Mouse (Mus musculus) lung, embryonic 16.5 days (tissue): Measurements from ENCODE around the gene Agrp. TPM values are rescaled to one million over a fixed set of nuclear protein-coding genes. Genes with fewer than 3 reads are reported as not detected.
A peak's percentile ranks its signal among the peaks of the same experiment; 100 is the strongest.

Experiments used
- ATAC-seq: fragments of 200-750 bp; cut with Nextera tagmentation; 2 replicates; pipeline ENCODE4 v1.8.0; 2017; ENCODE audit warnings: low read depth, mild to moderate bottlenecking, moderate library complexity
- H3K27ac ChIP-seq: fragments of 300-500 bp; sonication (generic); 2 replicates; pipeline ENCODE4 v1.5.1; 2014; ENCODE audit warnings: mild to moderate bottlenecking, control low read depth, low read length
- H3K27me3 ChIP-seq: fragments of 300-500 bp; sonication (generic); 2 replicates; pipeline ENCODE4 v1.6.1; 2014; ENCODE audit warnings: low read depth, low read length, mixed read lengths; ENCODE audit not compliant: control insufficient read depth, insufficient read depth
- H3K36me3 ChIP-seq: fragments of 300-500 bp; sonication (generic); 2 replicates; pipeline ENCODE4 v1.6.1; 2014; ENCODE audit warnings: low read length; ENCODE audit not compliant: control insufficient read depth, insufficient read depth
- H3K4me1 ChIP-seq: fragments of 300-500 bp; sonication (generic); replicated peaks from 2 replicates; pipeline ENCODE4 v1.6.1; 2014; ENCODE audit warnings: low read length, mixed read lengths; ENCODE audit not compliant: control insufficient read depth, insufficient read depth
- H3K4me2 ChIP-seq: fragments of 300-500 bp; sonication (generic); 2 replicates; pipeline ENCODE4 v1.6.1; 2014; ENCODE audit warnings: low read depth, low read length, control low read depth
- H3K4me3 ChIP-seq: fragments of 300-500 bp; sonication (generic); 2 replicates; pipeline ENCODE4 v1.5.1; 2014; ENCODE audit warnings: mild to moderate bottlenecking, low read length, control low read depth
- H3K9ac ChIP-seq: fragments of 300-500 bp; sonication (generic); 2 replicates; pipeline ENCODE4 v1.6.1; 2014; ENCODE audit warnings: low read length, control low read depth
- H3K9me3 ChIP-seq: fragments of 300-500 bp; sonication (generic); 2 replicates; pipeline ENCODE4 v1.6.1; 2016; ENCODE audit warnings: low read length; ENCODE audit not compliant: control insufficient read depth
- WGBS: fragments of 180-500 bp; shearing (Covaris S2); extraction: QIAGEN DNeasy Blood & Tissue Kit; methylation state at CpG from one replicate; pipeline ENCODE4 v1.1.7; 2014; 5-methylcytosine and 5-hydroxymethylcytosine counted together
- polyA plus RNA-seq: library from polyadenylated mRNA; unstranded; fragments of >200 nt; fragmentation: Nextera tagmentation; extraction: Ambion mirVana; gene quantifications from 2 replicates; pipeline ENCODE4 v1.2.1, GENCODE M21; 2015

Agrp gene
- polyA plus RNA-seq, 1 experiment from 2014 or later = 0.60 TPM

DNA sequence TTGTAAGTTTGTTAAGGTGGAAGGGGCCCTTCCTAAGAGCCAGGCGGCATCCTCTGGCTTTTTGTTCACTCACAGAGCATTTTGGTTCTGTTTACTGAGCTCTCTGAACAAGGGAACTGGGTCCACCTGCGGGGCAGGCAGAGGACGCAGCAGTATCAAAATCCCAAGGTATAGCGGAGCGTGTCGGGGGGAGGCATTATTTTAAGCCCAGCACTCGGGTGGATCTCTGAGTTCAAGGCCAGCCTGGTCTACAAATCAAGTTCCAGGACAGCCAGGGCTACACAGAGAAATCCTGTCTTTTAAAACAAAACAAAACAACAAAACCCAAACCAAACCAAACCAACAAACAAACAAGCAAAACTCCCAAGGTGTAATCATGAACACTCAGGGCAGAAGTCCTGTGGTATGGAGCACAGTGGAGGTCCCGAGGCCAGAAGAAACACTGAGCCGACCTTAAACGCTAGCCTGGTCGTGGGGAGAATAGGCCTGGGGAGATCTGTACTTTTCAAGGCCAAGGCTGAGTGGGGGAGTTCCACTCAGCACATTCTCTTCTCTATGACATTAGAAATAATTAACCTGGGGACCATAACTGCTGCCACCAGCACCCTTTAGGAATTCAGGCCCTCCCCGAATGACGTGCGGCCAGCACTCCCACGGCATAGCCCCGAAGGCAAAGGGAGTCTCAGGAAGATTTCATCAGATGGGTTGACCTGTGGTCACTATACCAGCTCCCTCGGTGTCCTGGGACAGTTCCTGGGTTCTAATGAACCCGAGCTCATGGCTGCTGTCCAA is 42.5 kb downstream of the Agrp start:
- no peak overlapping the region for H3K4me2 ChIP-seq
- no peak for ATAC-seq
- no peaks in the 10 kb centered on the region for H3K36me3 ChIP-seq
- peaks cover 13% of the 10 kb centered on the region for H3K4me1 ChIP-seq
- H3K27ac ChIP-seq = no peak overlapping the region
- WGBS = 57% methylated on average over 18 of the region's 18 CpGs
- H3K4me3 ChIP-seq = no peak overlapping the region
- no peaks in the 10 kb centered on the region for H3K9me3 ChIP-seq
- H3K9ac ChIP-seq = no peak overlapping the region
- no peaks in the 10 kb centered on the region for H3K27me3 ChIP-seq

DNA sequence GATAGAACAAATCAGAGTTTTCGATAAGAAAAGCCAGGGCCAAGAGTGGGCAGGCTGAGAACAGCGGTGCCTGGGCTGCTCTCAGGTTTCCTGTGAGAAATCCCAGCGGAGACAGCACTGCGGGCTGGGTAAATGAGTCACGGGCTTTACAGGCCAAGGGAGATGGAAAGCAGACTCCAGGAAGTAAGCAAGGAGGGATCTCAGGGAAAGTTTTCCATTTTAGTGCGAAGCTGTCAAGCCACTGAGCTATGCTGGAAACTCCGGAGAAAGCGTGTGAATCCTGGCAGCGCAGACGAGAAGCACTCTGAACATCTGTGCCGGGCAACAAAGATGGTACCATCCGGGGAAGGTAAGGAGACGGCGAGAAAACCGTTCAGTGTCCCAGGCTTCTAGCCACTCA is 43.3 kb downstream of the Agrp start:
- peaks cover 13% of the 10 kb centered on the region for H3K4me1 ChIP-seq
- H3K36me3 ChIP-seq = no peaks in the 10 kb centered on the region
- ATAC-seq = no peak
- WGBS = 17% methylated on average over 15 of the region's 15 CpGs
- H3K27me3 ChIP-seq = no peaks in the 10 kb centered on the region
- H3K4me2 ChIP-seq = peak overlapping the region; percentile 34
- peak overlapping the region; percentile 14; the same call in 1 of the 2 replicates for H3K9ac ChIP-seq
- no peak overlapping the region for H3K4me3 ChIP-seq
- no peaks in the 10 kb centered on the region for H3K9me3 ChIP-seq
- no peak overlapping the region; the same call in 1 of the 2 replicates for H3K27ac ChIP-seq

DNA sequence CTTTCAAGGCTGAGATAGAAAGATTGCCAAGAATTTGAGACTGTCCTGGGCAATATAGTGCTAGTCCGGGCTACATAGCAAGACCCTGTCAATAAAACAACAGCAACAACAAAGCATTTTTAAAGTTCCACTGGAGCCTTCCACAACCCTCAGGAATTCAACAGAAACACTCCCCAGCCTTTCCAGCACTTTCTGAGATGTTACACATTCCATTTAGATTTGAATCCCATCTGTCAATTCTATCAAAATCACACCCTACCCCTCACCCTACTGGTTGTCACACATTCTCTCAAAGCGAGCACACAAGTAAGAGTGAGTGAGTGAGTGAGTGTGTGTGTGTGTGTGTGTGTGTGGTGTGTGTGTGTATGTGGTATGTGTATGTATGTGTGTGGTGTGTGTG is 44.8 kb downstream of the Agrp start:
- ATAC-seq = no peak

DNA sequence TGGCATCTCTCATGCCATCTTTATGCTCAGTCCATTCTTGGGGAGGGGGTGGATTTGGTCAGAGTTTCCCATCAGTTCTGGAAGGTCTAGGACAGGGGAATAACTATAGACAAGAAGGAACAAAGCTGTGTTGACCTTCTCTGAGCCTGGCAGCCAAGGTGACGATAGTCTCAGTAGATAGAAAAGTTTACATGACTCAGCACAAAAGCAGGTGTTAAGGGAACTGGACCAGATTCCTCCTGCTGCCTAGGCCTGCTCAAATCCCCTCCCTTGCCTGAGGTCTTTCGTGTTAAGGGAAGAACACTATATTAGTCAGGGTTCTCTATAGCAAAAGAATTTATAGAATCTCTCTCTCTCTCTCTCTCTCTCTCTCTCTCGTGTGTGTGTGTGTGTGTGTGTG is 57.5 kb downstream of the Agrp start:
- Histone ChIP-seq H3K4me2 (no peak overlapping the region), H3K27me3 (no peaks in the 10 kb centered on the region), H3K9me3 (no peaks in the 10 kb centered on the region), H3K4me1 (no peaks in the 10 kb centered on the region), H3K36me3 (no peaks in the 10 kb centered on the region), H3K27ac (no peak overlapping the region), H3K9ac (no peak overlapping the region), H3K4me3 (no peak overlapping the region)
- no peak for ATAC-seq
- WGBS = 59% methylated on average over 3 of the region's 3 CpGs

More for the DNA sequence above, 44.8 kb downstream of the Agrp start:
- peaks cover 13% of the 10 kb centered on the region for H3K4me1 ChIP-seq
- no peak overlapping the region for H3K9ac ChIP-seq
- no peak overlapping the region for H3K27ac ChIP-seq
- 58% methylated on average over 2 of the region's 2 CpGs for WGBS
- no peak overlapping the region for H3K4me2 ChIP-seq
- no peak overlapping the region for H3K4me3 ChIP-seq
- H3K9me3 ChIP-seq = no peaks in the 10 kb centered on the region
- no peaks in the 10 kb centered on the region for H3K27me3 ChIP-seq
- no peaks in the 10 kb centered on the region for H3K36me3 ChIP-seq

DNA sequence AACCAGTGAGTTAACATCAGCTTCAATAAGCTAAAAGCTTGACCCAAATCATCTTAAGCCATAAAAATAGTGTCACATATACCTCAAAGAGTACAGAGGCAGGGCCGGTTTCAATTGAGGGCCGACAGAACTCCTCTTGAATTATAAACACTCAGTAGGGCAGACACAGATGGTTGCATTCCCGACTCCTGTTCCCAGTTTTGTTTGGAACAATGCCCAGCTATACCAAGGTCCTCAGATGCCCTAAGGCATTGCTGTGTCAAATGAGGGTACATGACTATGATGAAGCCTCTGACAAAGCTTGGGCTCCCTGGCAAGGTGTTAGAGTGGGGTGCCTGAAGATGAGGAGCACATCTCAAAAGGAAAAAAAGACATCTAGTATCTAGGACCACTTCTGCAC is 61.7 kb downstream of the Agrp start:
- Histone ChIP-seq H3K36me3 (no peaks in the 10 kb centered on the region), H3K4me1 (no peaks in the 10 kb centered on the region), H3K27ac (no peak overlapping the region), H3K9me3 (no peaks in the 10 kb centered on the region), H3K9ac (no peak overlapping the region), H3K27me3 (no peaks in the 10 kb centered on the region), H3K4me3 (no peak overlapping the region), H3K4me2 (no peak overlapping the region)
- WGBS = 37% methylated on average over 3 of the region's 3 CpGs
- ATAC-seq = no peak

DNA sequence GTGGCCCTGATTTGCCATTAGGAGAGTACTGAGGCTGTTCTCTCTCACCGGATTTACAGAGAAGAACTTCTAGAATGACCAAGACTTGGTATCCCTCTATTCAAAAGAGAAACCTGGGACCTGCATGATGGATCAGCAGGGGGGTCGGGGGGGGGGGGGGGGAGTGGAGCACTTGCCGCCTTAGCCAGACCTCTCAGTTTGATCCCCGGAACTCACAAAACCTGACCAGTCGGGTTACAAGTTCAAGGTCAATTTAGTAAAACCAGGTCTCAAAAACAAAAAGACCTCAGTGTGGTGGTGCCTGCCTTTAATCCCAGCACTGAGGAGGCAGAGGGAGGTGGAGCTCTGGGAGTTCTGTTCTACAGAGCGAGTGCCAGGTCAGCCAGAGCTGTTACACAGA is 62.5 kb downstream of the Agrp start:
- Histone ChIP-seq H3K9me3 (no peaks in the 10 kb centered on the region), H3K4me2 (no peak overlapping the region), H3K36me3 (no peaks in the 10 kb centered on the region), H3K4me3 (no peak overlapping the region), H3K27ac (no peak overlapping the region), H3K4me1 (no peaks in the 10 kb centered on the region), H3K27me3 (no peaks in the 10 kb centered on the region), H3K9ac (no peak overlapping the region)
- no peak for ATAC-seq
- 42% methylated on average over 6 of the region's 6 CpGs for WGBS

DNA sequence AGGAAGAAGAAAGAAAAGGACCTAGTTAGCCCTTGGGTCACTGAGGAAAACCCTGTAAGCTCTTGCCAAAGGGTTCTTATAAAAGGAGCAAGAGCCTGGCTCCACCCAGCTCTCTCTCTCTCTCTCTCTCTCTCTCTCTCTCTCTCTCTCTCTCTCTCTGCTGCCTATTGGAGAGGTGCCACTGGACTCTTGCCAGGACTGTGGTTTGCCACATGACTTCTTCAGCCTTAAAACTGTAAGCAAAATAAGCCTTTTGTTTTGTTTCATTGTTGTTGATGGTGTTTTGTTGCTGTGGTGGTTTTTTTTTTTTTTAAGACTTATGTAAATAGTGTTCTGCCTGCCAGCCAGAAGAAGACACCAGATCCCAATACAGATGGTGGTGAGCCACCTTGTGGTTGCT is 63.8 kb downstream of the Agrp start:
- Histone ChIP-seq H3K9me3 (no peaks in the 10 kb centered on the region), H3K27ac (no peak overlapping the region), H3K4me2 (no peak overlapping the region), H3K9ac (no peak overlapping the region), H3K27me3 (no peaks in the 10 kb centered on the region), H3K36me3 (no peaks in the 10 kb centered on the region), H3K4me3 (no peak overlapping the region), H3K4me1 (no peaks in the 10 kb centered on the region)
- ATAC-seq = no peak

DNA sequence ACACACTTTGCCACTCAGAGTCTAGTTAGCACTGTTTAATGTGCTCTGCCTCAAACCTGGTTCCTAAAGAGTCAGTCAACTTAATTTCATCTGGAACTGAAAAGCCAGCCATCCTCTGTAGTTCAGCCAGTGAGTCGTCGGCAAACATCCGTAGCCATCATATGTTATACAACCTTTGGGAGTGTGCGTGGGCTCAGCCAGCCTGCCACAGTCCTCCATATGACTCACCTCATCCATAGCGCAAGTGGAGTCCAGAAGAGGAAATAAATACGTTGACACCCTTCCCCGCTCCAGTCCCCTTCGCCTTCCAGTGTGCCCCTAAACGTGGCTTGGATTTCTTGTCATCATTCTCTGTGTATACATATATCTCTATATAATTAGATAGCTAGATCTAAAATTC is 65.4 kb downstream of the Agrp start:
- H3K27ac ChIP-seq = no peak overlapping the region
- no peak overlapping the region for H3K4me3 ChIP-seq
- no peaks in the 10 kb centered on the region for H3K36me3 ChIP-seq
- no peak overlapping the region for H3K9ac ChIP-seq
- no peak for ATAC-seq
- no peak overlapping the region for H3K4me2 ChIP-seq
- H3K27me3 ChIP-seq = no peaks in the 10 kb centered on the region
- H3K4me1 ChIP-seq = no peaks in the 10 kb centered on the region
- 80% methylated on average over 9 of the region's 9 CpGs for WGBS
- H3K9me3 ChIP-seq = no peaks in the 10 kb centered on the region

DNA sequence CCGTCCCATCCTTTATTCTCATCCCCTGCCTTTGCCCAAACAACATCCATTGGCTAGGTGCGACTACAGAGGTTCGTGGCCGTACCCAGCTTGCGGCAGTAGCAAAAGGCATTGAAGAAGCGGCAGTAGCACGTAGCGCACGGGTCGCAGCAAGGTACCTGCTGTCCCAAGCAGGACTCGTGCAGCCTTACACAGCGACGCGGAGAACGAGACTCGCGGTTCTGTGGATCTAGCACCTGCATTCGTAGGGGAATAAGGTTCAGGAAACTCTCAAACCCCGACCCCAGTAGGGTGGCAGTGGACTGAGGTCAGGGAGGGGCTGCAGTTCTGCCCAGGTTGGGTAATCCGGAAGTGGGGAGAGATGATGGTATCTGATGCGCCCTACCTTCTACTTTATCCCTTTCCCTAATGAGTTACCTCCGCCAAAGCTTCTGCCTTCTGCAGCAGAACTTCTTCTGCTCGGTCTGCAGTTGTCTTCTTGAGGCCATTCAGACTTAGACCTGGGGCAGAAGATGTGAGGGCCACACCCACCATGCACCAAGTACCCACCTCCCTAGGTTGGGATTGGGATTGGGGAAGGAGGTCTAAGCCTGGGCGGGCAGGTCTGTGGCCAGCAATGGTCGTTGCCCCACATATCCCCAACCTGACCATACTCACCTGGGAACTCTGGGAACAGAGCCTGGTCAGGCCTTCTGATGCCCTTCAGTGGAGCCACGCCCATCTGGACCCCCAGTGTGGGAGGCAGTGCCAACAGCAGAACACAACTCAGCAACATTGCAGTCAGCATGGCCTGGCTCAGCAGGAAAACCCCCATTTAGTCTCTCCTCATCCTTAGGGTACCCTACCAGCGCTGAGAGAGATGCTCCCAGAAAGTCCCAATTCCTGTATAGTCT is 70.2 kb downstream of the Agrp start:
- Histone ChIP-seq H3K9ac (peak overlapping the region; percentile 80), H3K27ac (no peak overlapping the region), H3K4me1 (peaks cover 20% of the 10 kb centered on the region), H3K4me3 (peak overlapping the region; percentile 98), H3K27me3 (no peaks in the 10 kb centered on the region), H3K36me3 (no peaks in the 10 kb centered on the region), H3K9me3 (no peaks in the 10 kb centered on the region), H3K4me2 (peak overlapping the region; percentile 65)
- 21% methylated on average over 27 of the region's 27 CpGs for WGBS
- no peak; the same call in 1 of the 2 replicates for ATAC-seq
